In the genomic region with DNA sequence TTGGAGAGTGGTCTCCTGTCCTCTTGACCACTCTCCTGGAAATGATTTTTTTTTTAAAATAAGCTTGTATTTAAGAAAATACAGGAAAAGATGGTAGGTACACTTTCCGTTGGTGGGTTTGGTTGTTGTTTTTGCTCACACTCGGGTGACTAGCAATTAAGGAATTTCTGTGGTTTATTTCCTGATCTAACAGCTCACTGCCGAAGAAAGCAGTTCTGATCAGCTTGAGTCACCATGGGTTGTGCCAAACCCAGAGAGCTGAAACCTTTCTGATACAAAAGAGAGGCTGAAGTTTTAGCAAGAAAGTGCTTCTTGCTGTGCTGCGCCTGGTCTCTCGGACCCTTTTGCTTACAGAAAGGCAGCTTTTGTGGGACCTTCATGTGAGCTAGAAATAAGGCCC, we compare ENCODE assay signal across 18 mouse cellular contexts.
"Had no signal": no experiment of that assay in that cellular context is flagged by ENCODE, and none has a peak within 500 bp of the region (broad histone marks: within the 10 kb centered on the region; RNA-seq: fewer than 3 reads in every experiment).

No protein-coding gene starts in this region.

- H3K9me3 ChIP-seq: kidney, embryonic 15.5 days; limb, embryonic 10.5 days; liver, embryonic 15.5 days had no signal

- H3K9ac ChIP-seq: kidney, embryonic 15.5 days; limb, embryonic 13.5 days; liver, embryonic 12.5 days; liver, embryonic 15.5 days; midbrain, embryonic 13.5 days had no signal

- H3K36me3 ChIP-seq: kidney, embryonic 15.5 days; limb, embryonic 10.5 days; limb, embryonic 13.5 days; liver, embryonic 12.5 days; liver, embryonic 15.5 days; midbrain, embryonic 13.5 days had no signal

- H3K27me3 ChIP-seq: kidney, embryonic 15.5 days; limb, embryonic 13.5 days; liver, embryonic 12.5 days; liver, embryonic 15.5 days; midbrain, embryonic 13.5 days had no signal

- DNase-seq: kidney, adult 11 months; kidney, adult 8-10 months; kidney, postnatal 14 days; layer of hippocampus, adult 9-11 months; liver; lung, adult 2 months; lung, postnatal 14 days; thymus, adult 2 months; thymus, postnatal 14 days; thymus, postnatal 4 days had no signal

- H3K4me2 ChIP-seq: kidney, embryonic 15.5 days; limb, embryonic 13.5 days; liver, embryonic 12.5 days; liver, embryonic 15.5 days; midbrain, embryonic 13.5 days had no signal

- H3K4me3 ChIP-seq: kidney, embryonic 15.5 days; layer of hippocampus, adult 2 months; limb, embryonic 10.5 days; limb, embryonic 13.5 days; liver, embryonic 12.5 days; liver, embryonic 15.5 days; midbrain, embryonic 13.5 days had no signal

- ATAC-seq: liver, embryonic 12.5 days; midbrain, embryonic 13.5 days had no signal

- H3K4me1 ChIP-seq: limb, embryonic 10.5 days; limb, embryonic 13.5 days; liver, embryonic 12.5 days; liver, embryonic 15.5 days; midbrain, embryonic 13.5 days had no signal

- H3K27ac ChIP-seq: kidney, embryonic 15.5 days; layer of hippocampus, adult 2 months; limb, embryonic 10.5 days; limb, embryonic 13.5 days; liver, embryonic 12.5 days; liver, embryonic 15.5 days; macrophage; midbrain, embryonic 13.5 days had no signal
